Mouse (Mus musculus) liver, embryonic 11.5 days (tissue): ENCODE results near the gene Rsbn1l. TPM values are rescaled to one million over a fixed set of nuclear protein-coding genes. Genes with fewer than 3 reads are reported as not detected.

Source experiments
- ATAC-seq: fragments of 200-750 bp; cut with Nextera tagmentation; replicated peaks from 2 replicates; pipeline ENCODE4 v1.8.0; 2017; ENCODE audit warnings: moderate number of reproducible peaks, mild to moderate bottlenecking, moderate TSS enrichment, moderate library complexity; ENCODE audit not compliant: low FRiP score
- DNase-seq: peaks from one replicate; pipeline ENCODE4 v3.0.0-alpha.2; 2017; ENCODE audit warnings: low spot score
- H3K27ac ChIP-seq: fragments of 300-500 bp; sonication (generic); 2 replicates; pipeline ENCODE4 v1.5.1; 2014; ENCODE audit warnings: mild to moderate bottlenecking, low read depth, low read length, control low read depth
- H3K27me3 ChIP-seq: fragments of 300-500 bp; sonication (generic); replicated peaks from 2 replicates; pipeline ENCODE4 v1.6.1; 2014; ENCODE audit warnings: low read length, mixed read lengths; ENCODE audit not compliant: control insufficient read depth, insufficient read depth
- H3K36me3 ChIP-seq: fragments of 300-500 bp; sonication (generic); 2 replicates; pipeline ENCODE4 v1.6.1; 2014; ENCODE audit warnings: mild to moderate bottlenecking, low read length, moderate library complexity, mixed read lengths; ENCODE audit not compliant: control insufficient read depth, insufficient read depth
- H3K4me1 ChIP-seq: fragments of 300-500 bp; sonication (generic); replicated peaks from 2 replicates; pipeline ENCODE4 v1.6.1; 2014; ENCODE audit warnings: low read length, mixed read lengths; ENCODE audit not compliant: control insufficient read depth, insufficient read depth
- H3K4me2 ChIP-seq: fragments of 300-500 bp; sonication (generic); 2 replicates; pipeline ENCODE4 v1.6.1; 2014; ENCODE audit warnings: mild to moderate bottlenecking, control low read depth, moderate library complexity
- H3K4me3 ChIP-seq: fragments of 300-500 bp; sonication (generic); 2 replicates; pipeline ENCODE4 v1.5.1; 2014; ENCODE audit warnings: low read depth, low read length, control low read depth
- H3K9ac ChIP-seq: fragments of 300-500 bp; sonication (generic); 2 replicates; pipeline ENCODE4 v1.6.1; 2014; ENCODE audit warnings: low read depth, low read length, control low read depth
- H3K9me3 ChIP-seq: fragments of 300-500 bp; sonication (generic); 2 replicates; pipeline ENCODE4 v1.6.1; 2016; ENCODE audit warnings: low read length, inconsistent platforms, mixed read lengths; ENCODE audit not compliant: control insufficient read depth
- WGBS: fragments of 180-500 bp; shearing (Covaris S2); extraction: QIAGEN DNeasy Blood & Tissue Kit; methylation state at CpG from one replicate; pipeline ENCODE4 v1.1.7; 2014; 5-methylcytosine and 5-hydroxymethylcytosine counted together
- polyA plus RNA-seq: library from polyadenylated mRNA; unstranded; fragments of >200 nt; fragmentation: Nextera tagmentation; extraction: Ambion mirVana; gene quantifications from 2 replicates; pipeline ENCODE4 v1.2.1, GENCODE M21; 2014

The Rsbn1l gene
- polyA plus RNA-seq, 1 experiment from 2014 or later, result 11.0 TPM

GRCm38 (mm10) chr5:20932585-20932984 is 23.6 kb downstream of the Rsbn1l start:
- Histone ChIP-seq H3K4me2 (no peak overlapping the region), H3K9ac (no peak overlapping the region), H3K9me3 (no peaks in the 10 kb centered on the region), H3K4me1 (peaks cover 50% of the 10 kb centered on the region), H3K36me3 (no peaks in the 10 kb centered on the region), H3K27ac (no peak overlapping the region), H3K27me3 (no peaks in the 10 kb centered on the region), H3K4me3 (no peak overlapping the region)
- ATAC-seq (no peak), DNase-seq (no peak)
- 55% methylated on average over 3 of the region's 3 CpGs for WGBS

- ATAC-seq (peak; percentile 76), DNase-seq (no peak)
- Histone ChIP-seq H3K27ac (no peak overlapping the region), H3K4me3 (no peak overlapping the region), H3K9ac (no peak overlapping the region), H3K9me3 (no peaks in the 10 kb centered on the region), H3K4me1 (peaks cover 46% of the 10 kb centered on the region), H3K4me2 (peak overlapping the region; percentile 30), H3K27me3 (no peaks in the 10 kb centered on the region), H3K36me3 (no peaks in the 10 kb centered on the region)
- WGBS, result 47% methylated on average over 3 of the region's 3 CpGs
Observed at GRCm38 (mm10) chr5:20931300-20931699, 24.9 kb downstream of the Rsbn1l start.

- no peaks in the 10 kb centered on the region for H3K27me3 ChIP-seq
- H3K27ac ChIP-seq, result no peak overlapping the region
- no peaks in the 10 kb centered on the region for H3K36me3 ChIP-seq
- H3K4me3 ChIP-seq, result no peak overlapping the region
- 0 out of 2 replicates have a peak overlapping the region, but pooled peaks have one; percentile 3 for H3K4me2 ChIP-seq
- ATAC-seq (peak; percentile 53), DNase-seq (no peak)
- no peak overlapping the region for H3K9ac ChIP-seq
- no peaks in the 10 kb centered on the region for H3K9me3 ChIP-seq
- peaks cover 38% of the 10 kb centered on the region for H3K4me1 ChIP-seq
Observed at GRCm38 (mm10) chr5:20930430-20930829, 25.8 kb downstream of the Rsbn1l start.

DNA sequence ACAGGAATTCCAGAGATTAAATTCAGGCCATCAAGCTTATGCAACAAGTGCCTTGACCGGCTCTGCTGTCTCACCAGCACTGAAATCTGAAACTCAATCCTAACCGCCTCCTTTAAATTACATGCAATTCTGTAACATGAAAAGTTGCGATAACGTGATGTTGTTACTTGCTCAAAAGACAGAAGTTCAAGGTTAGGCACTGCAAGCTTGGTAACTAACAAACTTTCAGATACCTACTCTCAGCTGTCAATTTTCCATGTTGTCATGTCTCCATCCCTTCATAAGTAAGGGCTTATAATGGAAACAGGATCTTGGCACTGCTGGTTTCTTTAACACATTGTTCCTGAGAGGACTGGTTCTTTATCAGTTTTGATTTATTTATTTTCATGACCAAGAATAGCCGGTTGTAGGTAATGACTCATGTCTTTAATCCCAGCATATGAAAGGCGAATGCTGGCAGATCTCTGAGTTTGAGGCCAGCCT is 26.5 kb downstream of the Rsbn1l start:
- no peak overlapping the region for H3K27ac ChIP-seq
- 75% methylated on average over 6 of the region's 6 CpGs for WGBS
- no peak for ATAC-seq

GRCm38 (mm10) chr5:20925451-20925850 is 30.7 kb downstream of the Rsbn1l start:
- Histone ChIP-seq H3K27ac (no peak overlapping the region), H3K9me3 (no peaks in the 10 kb centered on the region), H3K4me2 (no peak overlapping the region), H3K4me3 (no peak overlapping the region), H3K36me3 (no peaks in the 10 kb centered on the region), H3K27me3 (no peaks in the 10 kb centered on the region), H3K9ac (no peak overlapping the region), H3K4me1 (peaks cover 11% of the 10 kb centered on the region)
- DNase-seq (no peak), ATAC-seq (no peak)
- WGBS, result 78% methylated on average over 3 of the region's 3 CpGs

More for the DNA sequence above, 26.5 kb downstream of the Rsbn1l start:
- no peak overlapping the region for H3K9ac ChIP-seq
- no peaks in the 10 kb centered on the region for H3K9me3 ChIP-seq
- 0 out of 2 replicates have a peak overlapping the region, but pooled peaks have one; percentile 3 for H3K4me2 ChIP-seq
- no peaks in the 10 kb centered on the region for H3K27me3 ChIP-seq
- DNase-seq, result no peak
- no peaks in the 10 kb centered on the region for H3K36me3 ChIP-seq
- H3K4me3 ChIP-seq, result no peak overlapping the region
- peaks cover 32% of the 10 kb centered on the region for H3K4me1 ChIP-seq

DNA sequence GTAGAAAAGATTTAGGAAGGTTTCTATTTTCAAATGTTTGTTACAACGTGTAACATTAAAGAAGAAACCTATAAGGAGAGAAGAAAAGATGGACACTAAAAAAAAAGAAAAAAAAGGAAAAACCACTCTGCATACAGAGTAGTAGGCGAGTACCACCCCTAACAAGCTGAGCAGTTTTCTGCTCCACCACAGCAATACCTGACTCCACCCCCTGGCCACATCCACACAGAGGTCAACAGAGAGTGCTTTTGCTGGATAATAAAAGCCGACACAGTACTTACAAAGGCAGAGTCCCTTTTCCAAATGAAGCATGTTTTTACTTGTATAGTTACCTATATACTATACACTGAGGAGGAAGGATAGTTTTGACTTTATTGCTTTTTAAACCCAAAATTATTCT is 31.6 kb downstream of the Rsbn1l start:
- WGBS, result 71% methylated on average over 3 of the region's 3 CpGs
- H3K4me3 ChIP-seq, result no peak overlapping the region
- no peaks in the 10 kb centered on the region for H3K9me3 ChIP-seq
- ATAC-seq (no peak), DNase-seq (no peak)
- no peak overlapping the region for H3K9ac ChIP-seq
- no peaks in the 10 kb centered on the region for H3K27me3 ChIP-seq
- no peak overlapping the region for H3K27ac ChIP-seq
- H3K4me2 ChIP-seq, result no peak overlapping the region
- no peaks in the 10 kb centered on the region for H3K36me3 ChIP-seq
- peaks cover 2% of the 10 kb centered on the region; the same call in 1 of the 2 replicates for H3K4me1 ChIP-seq

DNA sequence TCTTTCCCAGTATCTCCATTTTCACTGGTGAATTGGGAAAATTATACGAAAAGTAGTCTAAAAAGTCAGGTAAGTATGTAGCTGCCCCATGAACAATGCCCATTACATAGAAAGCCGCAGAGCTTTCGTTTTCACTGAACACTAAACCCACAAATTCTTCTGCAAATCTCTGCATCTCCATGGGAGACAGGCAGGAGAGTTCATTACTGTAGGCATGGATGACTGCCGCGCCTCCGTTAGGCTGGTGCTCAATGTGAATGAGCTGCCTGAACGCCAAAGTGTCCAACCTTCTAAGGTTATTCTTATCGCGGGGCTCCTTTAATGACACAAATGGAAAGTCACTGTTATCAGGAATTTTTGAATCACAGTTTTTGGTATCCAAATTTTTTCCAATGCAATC is 36.6 kb downstream of the Rsbn1l start:
- Histone ChIP-seq H3K4me2 (no peak overlapping the region), H3K9ac (no peak overlapping the region), H3K36me3 (no peaks in the 10 kb centered on the region), H3K9me3 (no peaks in the 10 kb centered on the region), H3K27me3 (no peaks in the 10 kb centered on the region), H3K4me1 (no peaks in the 10 kb centered on the region), H3K27ac (no peak overlapping the region), H3K4me3 (no peak overlapping the region)
- ATAC-seq (no peak), DNase-seq (no peak)
- WGBS, result 94% methylated on average over 9 of the region's 9 CpGs

GRCm38 (mm10) chr5:20918967-20919366 is 37.2 kb downstream of the Rsbn1l start:
- Histone ChIP-seq H3K27ac (no peak overlapping the region), H3K4me3 (no peak overlapping the region), H3K4me1 (no peaks in the 10 kb centered on the region), H3K9me3 (no peaks in the 10 kb centered on the region), H3K36me3 (no peaks in the 10 kb centered on the region), H3K27me3 (no peaks in the 10 kb centered on the region), H3K4me2 (no peak overlapping the region), H3K9ac (no peak overlapping the region)
- no peak for ATAC-seq
- no peak for DNase-seq
- WGBS, result 92% methylated on average over 4 of the region's 4 CpGs

GRCm38 (mm10) chr5:20913372-20914275 is 42.6 kb downstream of the Rsbn1l start:
- no peak overlapping the region for H3K9ac ChIP-seq
- H3K4me2 ChIP-seq, result no peak overlapping the region
- WGBS, result 83% methylated on average over 11 of the region's 11 CpGs
- H3K9me3 ChIP-seq, result no peaks in the 10 kb centered on the region
- H3K4me3 ChIP-seq, result no peak overlapping the region
- no peaks in the 10 kb centered on the region for H3K36me3 ChIP-seq
- H3K27ac ChIP-seq, result no peak overlapping the region
- no peak for DNase-seq
- peak; percentile 25; the same call in 1 of the 2 replicates for ATAC-seq
- H3K4me1 ChIP-seq, result no peaks in the 10 kb centered on the region
- no peaks in the 10 kb centered on the region for H3K27me3 ChIP-seq
